Mouse (Mus musculus): ENCODE results near the gene Coq7.

Coq7 gene

DNA sequence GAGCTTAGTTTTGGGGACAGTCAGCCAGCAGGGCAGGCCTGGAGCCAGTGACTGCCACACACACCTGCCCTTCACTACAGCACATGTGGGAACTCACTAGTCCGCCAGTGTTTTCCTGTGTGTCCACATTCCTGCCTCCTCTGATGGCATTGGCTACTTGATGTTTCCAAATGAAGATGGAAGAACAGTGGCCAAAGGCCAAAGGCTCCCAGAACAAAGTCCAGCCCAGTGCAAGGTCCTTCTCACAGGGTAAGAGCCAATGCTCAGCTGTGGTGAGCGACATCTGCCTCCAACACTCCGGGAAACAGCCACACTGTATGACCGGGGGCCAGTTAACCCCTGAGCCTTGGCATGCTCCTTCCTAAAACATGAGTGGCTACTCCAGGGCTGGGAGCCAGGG is 11.0 kb upstream of the Coq7 start:
- Histone ChIP-seq H3K4me3 (replicated peaks; ENCODE audit: low read length) (no peak overlapping the region), H3K36me3 (ENCODE audit: insufficient read depth, low read length) (no peaks in the 10 kb centered on the region), H3K4me1 (replicated peaks; ENCODE audit: low read depth, low read length) (peaks cover 8% of the 10 kb centered on the region; the same call in 1 of the 2 replicates), H3K9me3 (ENCODE audit: low read length) (no peaks in the 10 kb centered on the region), H3K27me3 (ENCODE audit: insufficient read depth, low read length) (no peaks in the 10 kb centered on the region; the same call in 1 of the 2 replicates)
- TF ChIP-seq NANOG (IDR thresholded peaks at IDR 0.05; ENCODE audit: borderline replicate concordance, low read length) (no peak), POU5F1 (IDR thresholded peaks at IDR 0.05; ENCODE audit: borderline replicate concordance, low read length) (no peak), CTCF (conservative IDR thresholded peaks at IDR 0.05; ENCODE audit: low read length) (no peak)

DNA sequence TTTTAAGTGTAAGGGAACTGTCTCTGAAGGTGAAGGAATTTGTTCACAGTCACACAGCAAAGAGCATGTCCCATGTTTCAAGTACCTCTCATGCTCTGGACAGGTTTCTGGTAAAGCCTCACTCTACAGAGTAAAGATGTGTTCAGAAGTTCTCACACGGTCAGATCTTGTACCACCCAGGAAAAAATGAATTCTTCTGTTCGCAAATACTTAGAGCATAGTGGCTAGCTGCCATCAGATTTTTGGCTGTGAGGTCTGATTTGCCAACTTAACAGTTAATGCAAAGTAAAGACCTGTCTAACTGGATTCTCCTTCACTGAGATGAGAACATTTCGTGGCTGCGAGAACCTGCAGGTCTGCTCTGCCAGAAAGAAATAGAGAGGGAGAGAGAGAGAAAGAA is 1.9 kb upstream of the Coq7 start:
- no peaks in the 10 kb centered on the region for H3K36me3 ChIP-seq (ENCODE audit: insufficient read depth, low read length)
- no peaks in the 10 kb centered on the region for H3K27me3 ChIP-seq (ENCODE audit: insufficient read depth, low read length)
- TF ChIP-seq POU5F1 (IDR thresholded peaks at IDR 0.05; ENCODE audit: borderline replicate concordance, low read length) (no peak), NANOG (IDR thresholded peaks at IDR 0.05; ENCODE audit: borderline replicate concordance, low read length) (no peak), CTCF (conservative IDR thresholded peaks at IDR 0.05; ENCODE audit: low read length) (no peak)
- no peak overlapping the region for H3K4me3 ChIP-seq (replicated peaks; ENCODE audit: low read length)
- peaks cover 10% of the 10 kb centered on the region for H3K4me1 ChIP-seq (replicated peaks; ENCODE audit: low read depth, low read length)
- no peaks in the 10 kb centered on the region for H3K9me3 ChIP-seq (ENCODE audit: low read length)

DNA sequence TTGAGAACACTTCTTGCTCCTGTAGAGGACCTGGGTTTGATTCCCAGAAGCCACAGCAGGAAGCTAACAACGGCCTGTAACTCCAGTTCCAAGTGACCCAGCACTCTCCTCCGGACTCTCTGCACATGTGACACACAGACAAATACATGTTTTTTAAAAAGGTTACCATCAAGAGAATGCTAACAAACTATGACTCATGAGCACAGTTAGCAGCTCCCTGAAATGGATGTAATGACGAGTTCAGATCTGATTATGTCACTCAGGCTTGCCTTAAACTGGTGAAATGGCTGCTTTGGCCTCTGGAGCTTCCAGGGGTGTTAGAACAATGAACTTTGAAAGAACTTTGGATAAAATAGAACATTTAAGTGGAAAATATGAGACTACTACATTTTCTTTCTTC is 1.2 kb upstream of the Coq7 start:
- Histone ChIP-seq H3K36me3 (ENCODE audit: insufficient read depth, low read length) (0 out of 2 replicates have a peak, but pooled peaks cover 3% of the 10 kb centered on the region), H3K4me3 (replicated peaks; ENCODE audit: low read length) (no peak overlapping the region), H3K27me3 (ENCODE audit: insufficient read depth, low read length) (no peaks in the 10 kb centered on the region), H3K4me1 (replicated peaks; ENCODE audit: low read depth, low read length) (peaks cover 10% of the 10 kb centered on the region), H3K9me3 (ENCODE audit: low read length) (no peaks in the 10 kb centered on the region)
- TF ChIP-seq NANOG (IDR thresholded peaks at IDR 0.05; ENCODE audit: borderline replicate concordance, low read length): no peak

DNA sequence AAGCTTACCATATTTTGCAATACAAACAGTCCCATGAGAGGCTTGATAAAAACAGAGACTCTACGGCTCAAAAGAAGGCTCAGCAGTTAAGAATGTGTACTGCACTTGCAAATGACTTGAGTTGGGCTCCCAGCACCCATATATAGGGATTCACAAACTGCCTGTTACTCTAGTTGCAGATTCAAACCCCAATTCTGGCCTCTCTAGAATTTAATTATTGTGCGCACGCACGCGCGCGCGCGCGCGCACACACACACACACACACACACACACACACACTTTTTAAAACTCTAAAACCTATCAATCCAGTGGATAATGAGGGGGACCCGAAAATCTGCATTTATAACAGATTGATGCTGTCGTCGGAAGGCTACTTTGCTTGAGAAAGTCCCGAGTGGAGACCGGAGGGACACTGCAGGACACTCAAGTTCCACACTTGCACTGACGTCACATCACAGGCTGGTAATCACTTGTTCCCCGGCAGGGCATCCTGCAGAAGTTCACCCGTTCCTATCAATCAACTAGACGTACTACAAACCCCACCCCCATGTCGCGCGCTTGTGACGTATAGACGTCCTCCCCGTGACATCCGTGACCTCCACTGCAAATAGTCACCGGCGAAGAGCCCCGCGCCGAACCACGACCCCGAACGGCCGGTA is 508 bp downstream of the Coq7 start:
- H3K9me3 ChIP-seq (ENCODE audit: low read length): no peaks in the 10 kb centered on the region
- no peak for TF ChIP-seq CTCF (conservative IDR thresholded peaks at IDR 0.05; ENCODE audit: low read length)
- TF ChIP-seq POU5F1 (IDR thresholded peaks at IDR 0.05; ENCODE audit: borderline replicate concordance, low read length): no peak
- no peak for TF ChIP-seq NANOG (IDR thresholded peaks at IDR 0.05; ENCODE audit: borderline replicate concordance, low read length)
- H3K4me1 ChIP-seq (replicated peaks; ENCODE audit: low read depth, low read length): peaks cover 10% of the 10 kb centered on the region
- H3K36me3 ChIP-seq (ENCODE audit: insufficient read depth, low read length): peaks cover 18% of the 10 kb centered on the region
- H3K27me3 ChIP-seq (ENCODE audit: insufficient read depth, low read length): no peaks in the 10 kb centered on the region
- H3K4me3 ChIP-seq (replicated peaks; ENCODE audit: low read length): peak overlapping the region; percentile 85

DNA sequence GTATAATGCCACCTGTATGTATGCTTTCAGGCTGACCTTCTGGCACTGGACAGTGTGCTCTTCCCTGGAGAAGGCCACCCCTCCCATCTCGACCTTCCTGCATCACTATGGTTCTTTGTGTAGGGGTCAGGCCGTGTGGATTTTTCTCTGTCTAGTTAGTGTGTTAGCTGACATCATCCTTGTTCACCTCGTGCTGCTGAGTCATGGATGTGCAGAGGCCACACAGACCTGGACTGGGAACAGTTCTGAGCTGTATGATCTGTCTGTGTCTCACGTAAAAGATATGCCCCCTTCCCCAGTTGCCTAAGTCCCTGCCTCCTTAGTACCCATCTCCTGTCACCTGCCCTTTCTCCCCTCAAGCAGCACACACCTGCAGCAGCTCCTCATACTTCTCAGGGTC is 6.2 kb downstream of the Coq7 start:
- Histone ChIP-seq H3K27me3 (ENCODE audit: insufficient read depth, low read length) (no peaks in the 10 kb centered on the region), H3K4me1 (replicated peaks; ENCODE audit: low read depth, low read length) (no peaks in the 10 kb centered on the region), H3K36me3 (ENCODE audit: insufficient read depth, low read length) (peaks cover 59% of the 10 kb centered on the region), H3K4me3 (replicated peaks; ENCODE audit: low read length) (no peak overlapping the region), H3K9me3 (ENCODE audit: low read length) (no peaks in the 10 kb centered on the region)
- TF ChIP-seq NANOG (IDR thresholded peaks at IDR 0.05; ENCODE audit: borderline replicate concordance, low read length) (no peak), CTCF (conservative IDR thresholded peaks at IDR 0.05; ENCODE audit: low read length) (no peak), POU5F1 (IDR thresholded peaks at IDR 0.05; ENCODE audit: borderline replicate concordance, low read length) (no peak)

DNA sequence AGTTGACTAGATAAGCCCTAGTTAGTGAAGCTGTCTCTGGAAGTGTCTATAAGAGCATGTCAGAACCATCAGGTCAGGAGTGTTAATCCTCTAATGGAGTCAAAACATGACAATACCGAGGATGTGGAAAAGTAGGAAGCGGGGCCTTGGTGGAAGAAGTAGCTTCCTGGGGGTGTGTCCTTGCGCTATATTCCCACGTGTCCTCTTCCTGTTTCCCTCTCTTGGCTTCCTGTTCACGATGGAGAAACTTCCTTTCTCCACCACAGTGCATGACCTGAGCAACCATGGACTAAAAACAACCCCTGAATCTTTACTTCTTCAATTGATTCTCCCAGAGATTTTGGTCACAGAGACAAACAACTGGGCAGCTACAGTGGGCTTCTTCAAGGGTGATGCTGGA is 11.1 kb downstream of the Coq7 start:
- no peak overlapping the region for H3K4me3 ChIP-seq (replicated peaks; ENCODE audit: low read length)
- peaks cover 5% of the 10 kb centered on the region; the same call in 1 of the 2 replicates for H3K4me1 ChIP-seq (replicated peaks; ENCODE audit: low read depth, low read length)
- no peaks in the 10 kb centered on the region for H3K9me3 ChIP-seq (ENCODE audit: low read length)
- peaks cover 36% of the 10 kb centered on the region for H3K36me3 ChIP-seq (ENCODE audit: insufficient read depth, low read length)
- TF ChIP-seq POU5F1 (IDR thresholded peaks at IDR 0.05; ENCODE audit: borderline replicate concordance, low read length) (no peak), NANOG (IDR thresholded peaks at IDR 0.05; ENCODE audit: borderline replicate concordance, low read length) (no peak), CTCF (conservative IDR thresholded peaks at IDR 0.05; ENCODE audit: low read length) (no peak)
- peaks cover 4% of the 10 kb centered on the region; the same call in 1 of the 2 replicates for H3K27me3 ChIP-seq (ENCODE audit: insufficient read depth, low read length)

DNA sequence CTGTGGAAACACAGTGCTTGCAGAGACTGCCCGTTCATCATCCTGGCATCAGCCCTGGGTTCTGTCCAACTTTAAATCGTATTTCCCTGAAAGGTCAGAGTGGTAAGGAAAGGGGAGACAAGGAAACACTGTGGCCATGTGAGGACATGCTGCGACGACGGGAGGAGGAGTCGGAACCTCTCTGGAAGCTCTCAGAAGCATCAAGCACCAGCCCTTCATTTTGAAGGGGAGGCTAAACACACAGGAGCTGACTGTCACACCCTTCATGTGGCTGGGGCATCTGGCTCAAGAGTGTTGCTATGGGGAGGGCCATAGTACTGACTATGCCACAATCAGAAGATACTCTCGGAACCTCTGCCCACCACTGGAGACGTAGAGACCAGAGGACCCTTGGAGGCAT is 13.5 kb downstream of the Coq7 start:
- no peaks in the 10 kb centered on the region for H3K9me3 ChIP-seq (ENCODE audit: low read length)
- peaks cover 4% of the 10 kb centered on the region; the same call in 1 of the 2 replicates for H3K27me3 ChIP-seq (ENCODE audit: insufficient read depth, low read length)
- no peak overlapping the region for H3K4me3 ChIP-seq (replicated peaks; ENCODE audit: low read length)
- H3K4me1 ChIP-seq (replicated peaks; ENCODE audit: low read depth, low read length): peaks cover 5% of the 10 kb centered on the region; the same call in 1 of the 2 replicates
- peaks cover 11% of the 10 kb centered on the region; the same call in 1 of the 2 replicates for H3K36me3 ChIP-seq (ENCODE audit: insufficient read depth, low read length)
- TF ChIP-seq NANOG (IDR thresholded peaks at IDR 0.05; ENCODE audit: borderline replicate concordance, low read length) (no peak), POU5F1 (IDR thresholded peaks at IDR 0.05; ENCODE audit: borderline replicate concordance, low read length) (no peak), CTCF (conservative IDR thresholded peaks at IDR 0.05; ENCODE audit: low read length) (no peak)

DNA sequence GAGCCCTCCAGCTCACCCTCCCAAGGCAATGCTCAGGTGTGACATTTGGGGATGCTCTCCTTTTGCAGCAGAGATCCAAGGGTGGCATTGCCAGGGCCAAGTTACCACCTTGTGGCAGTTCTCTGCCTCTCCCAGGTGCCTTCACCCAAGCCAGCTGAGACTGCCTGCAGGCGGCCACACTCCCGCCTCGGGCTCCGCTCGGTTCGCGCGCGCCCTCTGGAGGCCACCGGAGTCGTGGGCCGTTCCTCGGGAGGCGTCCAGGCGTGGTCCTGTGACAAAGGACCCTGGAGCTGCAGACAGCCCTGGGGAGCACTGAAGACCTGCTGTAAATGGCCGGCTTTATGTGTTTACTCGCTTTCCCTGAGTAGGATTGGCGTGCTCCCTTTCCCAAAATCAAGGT is 14.5 kb downstream of the Coq7 start:
- Histone ChIP-seq H3K27me3 (ENCODE audit: insufficient read depth, low read length) (peaks cover 4% of the 10 kb centered on the region; the same call in 1 of the 2 replicates), H3K4me3 (replicated peaks; ENCODE audit: low read length) (no peak overlapping the region), H3K4me1 (replicated peaks; ENCODE audit: low read depth, low read length) (peaks cover 8% of the 10 kb centered on the region; the same call in 1 of the 2 replicates), H3K9me3 (ENCODE audit: low read length) (no peaks in the 10 kb centered on the region), H3K36me3 (ENCODE audit: insufficient read depth, low read length) (peaks cover 6% of the 10 kb centered on the region; the same call in 1 of the 2 replicates)
- no peak for TF ChIP-seq NANOG (IDR thresholded peaks at IDR 0.05; ENCODE audit: borderline replicate concordance, low read length)
- TF ChIP-seq CTCF (conservative IDR thresholded peaks at IDR 0.05; ENCODE audit: low read length): peak; percentile 7; the same call in 1 of the 2 replicates

DNA sequence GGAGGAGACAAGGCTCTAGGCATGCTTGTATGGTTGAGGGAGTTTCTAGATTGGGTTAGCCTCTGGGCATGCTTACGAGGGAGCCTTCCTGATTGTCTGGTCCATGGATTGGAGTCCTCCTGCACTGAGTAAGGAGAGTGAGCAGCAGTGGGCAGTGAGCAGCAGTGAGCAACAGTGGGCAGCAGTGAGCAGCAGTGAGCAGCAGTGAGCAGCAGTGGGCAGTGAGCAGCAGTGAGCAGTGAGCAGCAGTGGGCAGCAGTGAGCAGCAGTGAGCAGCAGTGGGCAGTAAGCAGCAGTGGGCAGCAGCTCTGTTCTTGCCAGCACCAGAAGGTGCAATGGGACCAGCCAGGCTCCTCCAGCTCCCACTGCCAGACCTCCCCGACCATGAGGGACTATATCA is 15.3 kb downstream of the Coq7 start:
- Histone ChIP-seq H3K4me3 (replicated peaks; ENCODE audit: low read length) (no peak overlapping the region), H3K27me3 (ENCODE audit: insufficient read depth, low read length) (peaks cover 4% of the 10 kb centered on the region; the same call in 1 of the 2 replicates), H3K36me3 (ENCODE audit: insufficient read depth, low read length) (peaks cover 6% of the 10 kb centered on the region; the same call in 1 of the 2 replicates), H3K9me3 (ENCODE audit: low read length) (no peaks in the 10 kb centered on the region), H3K4me1 (replicated peaks; ENCODE audit: low read depth, low read length) (peaks cover 17% of the 10 kb centered on the region; the same call in 1 of the 2 replicates)
- TF ChIP-seq NANOG (IDR thresholded peaks at IDR 0.05; ENCODE audit: borderline replicate concordance, low read length) (no peak), POU5F1 (IDR thresholded peaks at IDR 0.05; ENCODE audit: borderline replicate concordance, low read length) (no peak), CTCF (conservative IDR thresholded peaks at IDR 0.05; ENCODE audit: low read length) (no peak)

Measured in E14TG2a.4 (cell line).